Mouse (Mus musculus): ENCODE measurements at regions not wholly inside any gene's neighbourhood (a gene's known extent, or its start where the extent isn't known, plus 50 kb on each side); places are given as distances from the start of the nearest gene placed in this dataset.

DNA sequence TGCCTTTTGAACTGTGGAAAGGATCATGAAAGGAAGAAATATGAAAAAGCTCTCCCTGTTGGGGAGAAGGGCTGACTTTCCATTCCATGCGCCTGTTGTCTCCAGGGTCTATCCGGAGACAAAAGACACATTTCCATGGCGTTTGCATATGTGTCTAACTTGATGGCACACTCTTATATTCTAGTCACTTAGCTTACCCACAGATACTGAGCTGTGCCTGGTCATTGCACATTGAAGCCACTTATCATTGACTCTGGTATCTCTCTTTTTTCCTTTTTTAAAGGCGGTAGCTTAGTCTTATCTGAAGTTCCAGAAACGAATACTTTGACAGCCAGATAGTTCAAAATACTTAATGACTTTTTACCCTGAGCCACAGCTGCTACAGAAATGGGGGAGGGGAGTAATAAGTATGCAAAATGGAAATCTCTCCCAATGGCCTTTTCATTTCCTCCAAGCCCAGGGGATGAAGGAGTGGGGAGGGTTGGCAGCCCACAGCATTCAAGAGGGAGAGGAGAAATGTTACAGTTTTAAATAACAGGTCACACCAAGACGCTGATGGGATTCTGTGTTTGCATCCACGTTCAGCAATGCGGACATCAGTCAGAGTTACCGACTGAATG lies 137.9 kb upstream of the Slc35f3 start:
- TF ChIP-seq POLR2A (IDR thresholded peaks at IDR 0.05; ENCODE audit: insufficient read length, low read depth) = no peak
- TF ChIP-seq POLR2AphosphoS2 (IDR thresholded peaks at IDR 0.05; ENCODE audit: insufficient read length, low read depth) = no peak
- TF ChIP-seq CEBPB (IDR thresholded peaks at IDR 0.05; ENCODE audit: insufficient read depth, poor library complexity, severe bottlenecking) = no peak
- TF ChIP-seq E2F4 (IDR thresholded peaks at IDR 0.05; ENCODE audit: insufficient read depth) = no peak
- no peak for TF ChIP-seq USF1 (IDR thresholded peaks at IDR 0.05; ENCODE audit: low read depth)
- no peak for TF ChIP-seq MYOD1 (IDR thresholded peaks at IDR 0.05; ENCODE audit: control insufficient read depth in 1 of 3, insufficient read length in 2 of 3, low read depth in 2 of 3)
- no peak for TF ChIP-seq MAX (IDR thresholded peaks at IDR 0.05; ENCODE audit: low read depth)
- no peak for TF ChIP-seq TCF12 (IDR thresholded peaks at IDR 0.05; ENCODE audit: insufficient read depth, poor library complexity, severe bottlenecking)

Data from myocyte (in vitro differentiated cells).